Mouse (Mus musculus) forebrain, embryonic 10.5 days (tissue): ENCODE measurements around the gene Tmem150a. TPM values are rescaled to one million over a fixed set of nuclear protein-coding genes. Genes with fewer than 3 reads are reported as not detected.
A peak's percentile ranks its signal among the peaks of the same experiment; 100 is the strongest.

Experiments used
- DNase-seq: peaks from one replicate; pipeline ENCODE4 v3.0.0-alpha.2; 2017; ENCODE audit warnings: low spot score; ENCODE audit errors: extremely low spot score
- H3K27ac ChIP-seq: fragments of 300-500 bp; sonication (generic); 2 replicates; pipeline ENCODE4 v1.5.1; 2016; ENCODE audit warnings: mild to moderate bottlenecking
- H3K27me3 ChIP-seq: fragments of 300-500 bp; sonication (generic); 2 replicates; pipeline ENCODE4 v1.6.1; 2016; ENCODE audit warnings: mild to moderate bottlenecking; ENCODE audit not compliant: poor library complexity, severe bottlenecking
- H3K36me3 ChIP-seq: fragments of 300-500 bp; sonication (generic); replicated peaks from 2 replicates; pipeline ENCODE4 v1.6.1; 2016; ENCODE audit warnings: mild to moderate bottlenecking, moderate library complexity
- H3K4me1 ChIP-seq: fragments of 300-500 bp; sonication (generic); 2 replicates; pipeline ENCODE4 v1.6.1; 2016
- H3K4me3 ChIP-seq: fragments of 300-500 bp; sonication (generic); 2 replicates; pipeline ENCODE4 v1.5.1; 2016; ENCODE audit warnings: mild to moderate bottlenecking, moderate library complexity
- H3K9me3 ChIP-seq: fragments of 300-500 bp; sonication (generic); 2 replicates; pipeline ENCODE4 v1.6.1; 2016; ENCODE audit warnings: mild to moderate bottlenecking, moderate library complexity
- WGBS: fragments of 180-500 bp; shearing (Covaris S2); methylation state at CpG from one replicate; pipeline ENCODE4 v1.1.7; 2016; 5-methylcytosine and 5-hydroxymethylcytosine counted together
- polyA plus RNA-seq: library from polyadenylated mRNA; unstranded; fragments of >200 nt; fragmentation: Nextera tagmentation; extraction: Ambion mirVana; gene quantifications from 2 replicates; pipeline ENCODE4 v1.2.1, GENCODE M21; 2016

Tmem150a gene
- polyA plus RNA-seq, 1 experiment from 2014 or later: 5.6 TPM

- no peaks in the 10 kb centered on the region for H3K9me3 ChIP-seq
- WGBS: 64% methylated on average over 2 of the region's 2 CpGs
- H3K27ac ChIP-seq: no peak overlapping the region
- no peak overlapping the region for H3K4me3 ChIP-seq
- no peak for DNase-seq
- no peaks in the 10 kb centered on the region for H3K27me3 ChIP-seq
- no peaks in the 10 kb centered on the region for H3K4me1 ChIP-seq
- H3K36me3 ChIP-seq: no peaks in the 10 kb centered on the region
Observed at GRCm38 (mm10) chr6:72399967-72400366, 44.7 kb downstream of the Tmem150a start.

- 29% methylated on average over 7 of the region's 7 CpGs for WGBS
- Histone ChIP-seq H3K27me3 (no peaks in the 10 kb centered on the region), H3K9me3 (no peaks in the 10 kb centered on the region), H3K4me3 (no peak overlapping the region), H3K36me3 (no peaks in the 10 kb centered on the region), H3K4me1 (no peaks in the 10 kb centered on the region), H3K27ac (no peak overlapping the region)
- peak; percentile 61 for DNase-seq
Observed at GRCm38 (mm10) chr6:72401875-72402274, 46.6 kb downstream of the Tmem150a start.

- Histone ChIP-seq H3K4me1 (no peaks in the 10 kb centered on the region), H3K27ac (no peak overlapping the region), H3K27me3 (no peaks in the 10 kb centered on the region), H3K36me3 (no peaks in the 10 kb centered on the region), H3K9me3 (no peaks in the 10 kb centered on the region), H3K4me3 (no peak overlapping the region)
- 86% methylated on average over 7 of the region's 7 CpGs for WGBS
- no peak for DNase-seq
Observed at GRCm38 (mm10) chr6:72405356-72405755, 50.1 kb downstream of the Tmem150a start.

- H3K27ac ChIP-seq: no peak overlapping the region
- no peaks in the 10 kb centered on the region for H3K36me3 ChIP-seq
- no peaks in the 10 kb centered on the region for H3K4me1 ChIP-seq
- H3K27me3 ChIP-seq: no peaks in the 10 kb centered on the region
- WGBS: 2% methylated on average over 5 of the region's 5 CpGs
- H3K4me3 ChIP-seq: no peak overlapping the region
- peak; percentile 87 for DNase-seq
- no peaks in the 10 kb centered on the region for H3K9me3 ChIP-seq
Observed at GRCm38 (mm10) chr6:72407119-72407518, 51.9 kb downstream of the Tmem150a start.

Other genes with a start within 250 kb of the Tmem150a start
- gene Atoh8, start 119.9 kb upstream of the Tmem150a start, polyA plus RNA-seq: 11.2 and 11.5 TPM in 2 replicates
- gene Sftpb, start 50.8 kb upstream of the Tmem150a start, polyA plus RNA-seq: not detected in 2 replicates
- gene Usp39, start 10.3 kb upstream of the Tmem150a start, polyA plus RNA-seq: 90.1 and 91.5 TPM in 2 replicates
- 28.7 and 29.8 TPM in 2 replicates for gene 0610030E20Rik, start 8.1 kb upstream of the Tmem150a start, polyA plus RNA-seq
- 108 and 111 TPM in 2 replicates for gene Rnf181, start 11.5 kb downstream of the Tmem150a start, polyA plus RNA-seq
- 12.6 and 13.0 TPM in 2 replicates for gene Vamp5, start 25.0 kb downstream of the Tmem150a start, polyA plus RNA-seq
- gene Vamp8, start 35.3 kb downstream of the Tmem150a start, polyA plus RNA-seq: 35.9 and 40.5 TPM in 2 replicates
- 16.8 and 19.0 TPM in 2 replicates for gene Ggcx, start 58.9 kb downstream of the Tmem150a start, polyA plus RNA-seq
- 490 and 511 TPM in 2 replicates for gene Mat2a, start 84.1 kb downstream of the Tmem150a start, polyA plus RNA-seq
- 0.11 and 0.30 TPM in 2 replicates for gene Sh2d6, start 166.3 kb downstream of the Tmem150a start, polyA plus RNA-seq
- gene Capg, start 188.9 kb downstream of the Tmem150a start, polyA plus RNA-seq: 8.9 and 10.5 TPM in 2 replicates
- gene Elmod3, start 243.0 kb downstream of the Tmem150a start, polyA plus RNA-seq: 12.5 and 13.7 TPM in 2 replicates
- 8.1 and 8.3 TPM in 2 replicates for gene Retsat, start 243.0 kb downstream of the Tmem150a start, polyA plus RNA-seq